Mouse (Mus musculus) gastrocnemius, adult 2 months (tissue): ENCODE data around the gene Gm10277. TPM values are rescaled to one million over a fixed set of nuclear protein-coding genes. Genes with fewer than 3 reads are reported as not detected.

Source experiments
- DNase-seq: peaks from one replicate; pipeline ENCODE4 v3.0.0; 2022
- H3K27ac ChIP-seq: fragments of 200-600 bp; 2 replicates; pipeline ENCODE4 v1.8.1; 2022; ENCODE audit warnings: mild to moderate bottlenecking
- H3K4me3 ChIP-seq: fragments of 200-600 bp; 2 replicates; pipeline ENCODE4 v1.8.1; 2022; ENCODE audit warnings: mild to moderate bottlenecking, moderate library complexity
- CTCF ChIP-seq: fragments of 200-600 bp; IDR thresholded peaks from 2 replicates; pipeline ENCODE4 v1.8.1; 2022; ENCODE audit warnings: antibody characterized with exemption, mild to moderate bottlenecking, moderate library complexity
- intact Hi-C: fragments of 180-260 bp; cut with DNase I; formaldehyde crosslinking; loops from one replicate; pipeline ENCODE4 v1.15.1; 2025
- total RNA-seq, 2 experiments: library from RNA; stranded (reverse); gene quantifications; 2 replicates each; pipeline ENCODE4 v1.2.3; 2021

Gm10277 gene
- total RNA-seq, 2 experiments from 2014 or later = not detected

DNA sequence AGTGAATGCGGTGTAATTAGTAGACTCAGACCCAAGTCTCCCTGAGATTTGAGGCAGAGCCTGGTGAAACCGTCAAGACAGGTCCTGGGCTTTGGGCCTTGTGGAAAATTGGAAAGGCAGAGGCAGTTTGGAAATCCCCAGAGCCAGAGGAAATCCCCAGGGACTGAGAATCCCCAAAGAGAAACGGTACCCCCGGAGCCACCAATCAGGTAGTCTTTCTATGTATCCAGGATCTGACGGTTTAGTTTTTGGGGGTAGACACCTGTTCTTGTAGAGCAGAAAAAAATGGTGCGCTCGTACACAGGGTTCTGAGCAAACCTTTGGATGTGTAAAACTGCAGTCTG lies 5.0 kb upstream of the Gm10277 start:
- no peak for TF ChIP-seq CTCF
- peak overlapping the region; percentile 89; the same call in 1 of the 2 replicates for H3K27ac ChIP-seq
- H3K4me3 ChIP-seq = peak overlapping the region; percentile 74; the same call in 1 of the 2 replicates
- intact Hi-C loops = loop anchor here (2.0 to 10.0 kb wide), 3 partner anchors 48 to 278 kb away; partner anchors contain the start of genes Abhd15, Gm10392 and Trp53i13
- no peak for DNase-seq

DNA sequence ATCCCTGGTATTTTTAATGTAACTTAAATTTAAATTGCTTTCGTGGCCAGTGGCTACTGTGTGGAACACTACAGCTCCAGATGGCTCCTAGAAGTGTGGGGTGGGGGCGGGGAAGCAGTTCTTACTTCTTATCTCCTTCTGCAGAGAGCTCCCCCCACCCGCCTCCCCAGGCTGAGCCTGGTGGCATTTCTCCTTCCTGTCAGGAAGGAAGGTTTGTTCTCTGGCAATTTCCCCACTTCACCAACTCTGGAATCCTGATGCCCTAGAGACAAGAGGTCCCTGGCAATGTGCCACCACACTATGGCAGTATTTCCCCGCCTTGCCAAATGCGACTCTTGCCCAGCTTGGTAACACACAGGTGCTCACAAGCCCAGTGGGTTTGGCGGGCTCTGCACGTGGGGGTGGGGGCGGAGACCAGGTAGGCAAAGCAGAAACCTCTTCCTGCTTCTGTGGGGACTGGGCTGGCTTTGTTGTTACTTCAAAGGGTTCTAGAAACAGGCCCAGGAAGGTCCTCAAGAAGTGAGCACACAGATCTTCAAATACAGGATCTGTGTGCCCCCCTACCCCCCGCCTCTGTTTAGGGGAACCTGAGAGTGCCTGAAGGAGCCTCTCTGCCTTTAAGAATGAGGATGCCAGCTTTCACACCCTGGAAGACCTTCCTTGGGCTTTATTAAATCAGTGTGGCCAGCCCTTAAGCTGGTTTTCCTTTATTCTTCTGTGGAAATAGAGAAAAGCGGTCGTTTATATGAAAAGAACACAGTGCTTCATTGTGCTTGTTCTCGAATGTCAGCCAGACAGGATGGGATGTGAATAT lies 4.4 kb upstream of the Gm10277 start:
- no peak for TF ChIP-seq CTCF
- intact Hi-C loops = loop anchor here (2.0 to 10.0 kb wide), 3 partner anchors 47 to 277 kb away; partner anchors contain the start of genes Abhd15, Gm10392 and Trp53i13
- peak; percentile 41 for DNase-seq

DNA sequence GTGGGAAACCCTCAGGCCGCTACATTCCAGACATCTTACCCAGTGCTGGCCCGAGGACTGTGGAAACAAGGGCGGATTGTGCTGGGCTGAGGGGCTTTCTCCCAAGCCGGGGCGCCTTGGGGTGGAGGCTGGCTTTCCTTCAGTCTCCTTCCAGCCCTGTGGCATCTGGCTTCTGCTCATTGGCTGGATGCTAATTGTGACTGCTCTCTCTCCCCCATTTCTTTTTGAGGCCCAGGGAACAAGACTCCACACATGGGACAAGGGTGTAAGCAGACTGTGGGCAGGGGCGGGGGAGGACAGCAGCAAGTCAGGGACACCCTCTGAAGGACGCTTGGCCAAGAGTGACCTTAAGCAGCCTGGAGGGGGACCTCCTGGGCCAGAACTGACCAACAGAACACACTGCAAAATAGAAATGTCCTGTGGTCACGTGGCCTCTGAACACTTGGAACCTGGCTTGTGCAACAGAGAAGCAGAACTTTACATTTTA lies 3.7 kb upstream of the Gm10277 start:
- intact Hi-C loops = loop anchor here (10.0 kb wide), 1 partner anchor 276 kb away; the partner anchor contains the start of genes Abhd15, Gm10392 and Trp53i13
- DNase-seq = no peak
- H3K27ac ChIP-seq = peak overlapping the region; percentile 89
- no peak for TF ChIP-seq CTCF
- no peak overlapping the region for H3K4me3 ChIP-seq

More for the DNA sequence above, 4.4 kb upstream of the Gm10277 start:
- Histone ChIP-seq H3K4me3 (no peak overlapping the region), H3K27ac (peak overlapping the region; percentile 89)

DNA sequence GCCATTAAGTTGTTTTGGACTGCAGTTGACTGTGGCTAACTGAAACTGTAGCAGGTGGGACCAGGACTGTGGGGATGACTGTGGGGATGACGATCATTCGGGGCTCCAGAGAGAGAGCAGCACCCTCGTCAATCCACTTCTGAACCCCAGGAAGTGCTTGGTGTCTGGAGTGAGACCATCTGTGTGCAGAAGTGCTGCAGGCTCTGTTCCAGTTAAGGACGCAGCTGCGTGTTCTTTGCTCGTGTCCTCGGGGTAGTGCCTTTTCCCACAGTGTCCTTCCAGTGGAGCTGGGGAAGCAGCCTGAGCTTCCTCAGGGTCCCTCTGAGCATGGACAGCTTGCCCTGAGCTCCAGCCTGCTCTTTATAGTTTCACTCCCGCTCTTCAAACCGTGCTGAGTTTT lies 2.7 kb upstream of the Gm10277 start:
- TF ChIP-seq CTCF = no peak
- DNase-seq = no peak
- intact Hi-C loops = loop anchor here (10.0 kb wide), 1 partner anchor 275 kb away; the partner anchor contains the start of genes Abhd15, Gm10392 and Trp53i13
- Histone ChIP-seq H3K4me3 (no peak overlapping the region), H3K27ac (peak overlapping the region; percentile 89)

DNA sequence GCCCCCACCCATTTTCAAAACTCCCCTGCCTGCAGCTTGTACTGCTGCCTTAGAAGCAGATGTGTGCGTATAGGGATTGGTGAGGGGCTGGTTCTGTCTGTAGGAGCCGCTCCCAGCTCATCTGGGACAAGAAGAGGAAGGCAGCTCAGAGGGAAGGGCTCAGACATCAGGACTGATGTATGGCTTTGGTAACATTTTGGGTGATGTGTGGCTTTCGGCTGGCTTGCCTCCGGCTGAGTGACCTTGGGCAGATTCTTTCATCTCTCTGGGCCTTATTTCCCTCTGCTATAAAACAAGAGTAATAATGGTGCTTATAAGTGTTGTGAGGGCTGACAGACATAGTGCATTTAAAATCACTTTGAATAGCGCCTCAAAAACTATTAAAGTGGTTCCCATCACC lies 2.0 kb upstream of the Gm10277 start:
- intact Hi-C loops = no loop called here
- no peak for TF ChIP-seq CTCF
- no peak for DNase-seq
- no peak overlapping the region for H3K27ac ChIP-seq
- no peak overlapping the region for H3K4me3 ChIP-seq

DNA sequence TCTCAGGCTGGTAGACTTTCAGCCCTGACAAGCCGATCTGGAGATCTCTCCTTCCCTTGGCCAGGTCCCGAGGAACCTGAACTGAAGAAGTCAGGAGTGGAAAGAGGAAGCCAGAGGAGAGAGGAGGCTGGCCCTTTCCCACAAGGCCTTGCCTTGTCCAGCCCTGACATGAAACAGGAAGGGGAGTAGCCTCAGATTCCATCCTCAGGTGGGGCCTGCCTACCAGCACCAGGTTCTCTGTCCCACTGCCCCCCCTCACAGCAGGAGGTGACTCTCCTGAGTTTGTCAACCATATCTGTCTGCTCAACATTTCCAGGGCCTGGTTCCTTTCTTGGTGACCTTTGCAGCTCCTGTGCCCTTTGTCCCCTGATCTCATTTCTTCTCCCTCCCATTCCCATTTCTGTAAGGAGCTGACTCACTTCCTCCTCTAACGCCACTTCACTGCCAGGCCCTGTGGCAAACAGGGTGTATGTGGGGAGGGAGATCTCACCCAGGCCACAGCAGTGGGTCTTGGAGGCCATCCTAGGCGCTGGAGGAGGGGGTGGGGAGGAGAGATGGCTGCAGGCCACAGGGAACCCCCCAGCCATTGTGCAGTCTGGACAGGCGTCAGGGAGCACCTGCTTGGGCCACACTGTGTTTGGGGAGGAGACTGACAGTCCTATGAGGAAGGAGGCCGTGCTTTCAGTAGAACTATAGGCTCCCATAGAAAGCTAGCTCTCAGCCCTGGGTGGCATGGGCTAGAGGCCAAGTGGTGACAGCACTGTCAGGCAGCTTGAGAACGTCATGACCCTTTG lies 1.6 kb downstream of the Gm10277 start:
- DNase-seq = peak; percentile 47
- H3K4me3 ChIP-seq = peak overlapping the region; percentile 29
- no peak for TF ChIP-seq CTCF
- intact Hi-C loops = no loop called here
- H3K27ac ChIP-seq = peak overlapping the region; percentile 86

DNA sequence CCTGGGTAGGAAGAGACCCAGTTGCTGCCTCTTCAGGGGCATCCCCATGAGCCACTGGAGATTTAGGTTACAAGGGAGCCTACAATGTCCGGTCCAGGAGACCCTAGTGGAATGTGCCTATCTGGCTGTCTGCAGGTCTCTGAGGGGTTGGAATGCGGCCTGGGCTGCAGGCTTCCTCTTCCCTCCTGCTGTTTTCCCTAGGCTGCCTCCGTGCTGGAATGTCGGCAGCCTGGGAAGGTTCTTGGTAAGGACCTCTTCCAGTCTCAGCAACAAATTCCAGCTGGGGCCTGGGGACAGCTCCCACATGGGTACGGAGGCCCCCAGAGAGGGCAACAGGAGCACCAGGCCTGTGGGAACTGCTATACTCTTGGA lies 2.2 kb downstream of the Gm10277 start:
- DNase-seq = no peak
- no peak for TF ChIP-seq CTCF
- intact Hi-C loops = no loop called here
- Histone ChIP-seq H3K27ac (peak overlapping the region; percentile 86), H3K4me3 (peak overlapping the region; percentile 29)

DNA sequence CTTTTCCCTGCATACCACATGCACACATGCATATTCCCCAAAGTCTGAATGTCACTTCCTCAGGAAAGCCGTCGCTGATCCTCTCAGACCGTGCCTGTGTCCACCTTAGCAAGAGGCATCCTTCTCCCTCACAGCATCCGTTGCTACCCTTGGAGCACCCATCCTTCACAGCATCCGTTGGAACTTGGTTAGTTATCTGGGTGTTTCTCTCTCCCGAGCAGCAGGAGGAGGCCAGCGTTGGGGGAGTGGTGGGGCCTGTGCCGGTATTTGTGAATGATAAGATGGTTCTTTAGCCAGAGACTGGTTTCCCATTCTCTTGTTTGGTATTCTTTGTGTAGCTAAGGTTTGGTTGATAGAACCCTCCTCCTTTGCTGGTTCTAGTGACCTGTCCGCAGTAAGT lies 2.7 kb downstream of the Gm10277 start:
- intact Hi-C loops = no loop called here
- peak overlapping the region; percentile 86 for H3K27ac ChIP-seq
- TF ChIP-seq CTCF = no peak
- peak overlapping the region; percentile 39; the same call in 1 of the 2 replicates for H3K4me3 ChIP-seq
- DNase-seq = no peak

DNA sequence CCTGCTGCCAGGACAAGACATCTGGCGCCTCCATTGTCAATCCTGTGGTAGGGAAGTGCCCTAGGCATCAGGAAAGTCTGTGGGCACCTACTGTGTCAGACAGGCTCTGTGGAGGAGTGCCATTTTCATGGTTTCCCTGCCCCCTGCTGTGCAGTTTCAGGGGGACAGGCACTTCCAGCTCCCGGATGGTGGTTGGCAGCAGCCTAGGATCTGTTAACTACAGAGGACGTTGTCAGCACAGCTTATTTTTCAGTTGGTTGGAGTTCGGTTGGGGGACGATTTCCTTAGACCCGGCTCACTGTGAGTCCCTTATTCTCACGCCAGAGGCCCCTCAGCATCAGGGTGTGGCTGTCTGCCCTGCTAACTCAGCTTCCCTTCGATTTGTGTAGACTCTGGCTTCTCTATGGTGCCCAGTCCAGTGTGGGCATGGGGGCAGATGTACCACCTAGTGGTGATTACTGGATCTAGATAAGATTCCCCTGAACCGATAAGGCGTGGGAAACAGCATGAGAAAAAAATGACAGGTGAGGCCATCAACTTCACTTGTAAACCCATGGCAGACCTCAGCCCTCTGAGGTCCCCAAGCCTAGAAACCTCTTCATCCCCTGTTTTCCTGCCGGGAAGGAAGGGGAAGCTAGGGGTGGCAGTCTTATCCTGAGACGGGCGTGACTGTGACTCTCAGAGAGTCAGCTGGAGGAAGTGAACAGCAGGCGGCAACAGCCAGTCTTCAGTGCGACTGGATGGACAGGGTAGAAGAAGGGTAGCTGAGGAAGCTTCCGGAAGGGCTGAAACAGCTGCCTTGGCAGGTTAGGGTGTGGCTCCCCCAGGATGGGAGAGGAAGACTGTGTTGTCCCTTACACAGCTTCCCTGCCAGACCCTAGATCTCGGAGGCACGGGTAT lies 3.5 kb downstream of the Gm10277 start:
- Histone ChIP-seq H3K4me3 (peak overlapping the region; percentile 39), H3K27ac (peak overlapping the region; percentile 86)
- DNase-seq = no peak
- peak; percentile 12; the same call in 1 of the 2 replicates for TF ChIP-seq CTCF
- intact Hi-C loops = no loop called here

DNA sequence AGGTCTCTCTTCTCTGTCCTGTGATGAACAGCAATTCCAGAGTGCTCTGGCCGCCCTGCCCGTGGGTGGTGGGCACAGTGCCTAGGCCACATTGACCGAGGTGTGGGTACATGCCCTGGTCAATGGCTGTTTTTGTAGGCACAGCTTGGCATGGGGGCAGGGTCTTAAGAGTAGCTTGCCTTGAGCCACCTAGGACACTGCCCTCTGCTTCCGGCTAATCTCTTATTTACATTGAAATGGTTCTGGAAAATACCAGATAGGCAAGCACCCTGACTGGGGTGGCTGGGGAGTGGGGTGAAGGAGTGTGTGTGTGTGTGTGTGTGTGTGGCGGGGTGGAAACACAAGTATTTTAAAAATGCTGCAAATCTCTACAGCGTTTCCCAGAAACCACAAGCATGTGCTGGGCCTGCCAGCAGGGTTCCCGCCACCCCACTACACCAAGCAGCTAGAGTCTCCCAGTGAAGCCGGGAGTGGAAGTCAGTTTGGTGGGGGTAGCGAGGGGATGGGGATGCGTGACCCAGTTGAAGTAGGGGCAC lies 4.3 kb downstream of the Gm10277 start:
- DNase-seq = peak; percentile 35
- TF ChIP-seq CTCF = no peak
- H3K4me3 ChIP-seq = peak overlapping the region; percentile 39; the same call in 1 of the 2 replicates
- intact Hi-C loops = no loop called here
- peak overlapping the region; percentile 86 for H3K27ac ChIP-seq

DNA sequence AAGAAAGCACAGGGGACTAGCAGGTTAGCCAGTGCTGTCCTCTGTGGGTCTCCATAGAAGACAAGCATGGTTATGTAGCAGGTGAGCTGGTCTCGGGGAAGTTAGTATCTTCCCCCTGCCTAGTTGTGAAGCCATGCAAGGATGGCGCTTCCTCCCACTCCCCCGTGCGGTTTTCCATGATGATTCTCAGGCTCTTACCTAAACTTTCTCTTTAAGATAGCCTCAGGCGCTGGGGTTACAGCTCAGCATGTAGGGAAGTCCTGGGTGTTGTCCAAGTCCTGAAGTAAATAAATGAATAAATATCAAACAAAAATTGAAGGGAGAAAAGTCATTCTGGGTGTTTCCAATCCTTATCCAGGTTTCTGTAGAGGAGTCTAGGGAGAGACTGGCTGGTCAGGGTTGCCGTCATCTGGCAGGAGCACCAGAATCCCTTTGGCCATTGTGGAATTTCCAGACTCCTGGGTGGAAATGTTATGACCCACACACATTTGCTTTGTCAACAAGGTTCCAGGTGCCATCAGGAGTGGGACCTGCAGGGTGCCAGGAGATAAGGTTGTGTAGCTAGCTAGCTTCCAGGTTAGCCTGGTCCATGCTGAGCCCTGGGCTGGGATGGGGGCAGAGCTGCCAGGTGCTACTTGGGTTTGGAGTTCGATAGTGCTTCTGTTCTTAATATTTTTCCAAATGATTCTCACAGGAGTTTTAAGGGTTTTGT lies 5.3 kb downstream of the Gm10277 start:
- intact Hi-C loops = no loop called here
- H3K4me3 ChIP-seq = no peak overlapping the region
- no peak overlapping the region; the same call in 1 of the 2 replicates for H3K27ac ChIP-seq
- no peak for DNase-seq
- no peak for TF ChIP-seq CTCF
